Mouse (Mus musculus): ENCODE data around the gene Ptpn13.

Gene Ptpn13

GRCm38 (mm10) chr5:103458411-103458810 lies 33.4 kb downstream of the Ptpn13 start:
- DNase-seq (ENCODE audit: low spot score in 2 of 2): no peak

GRCm38 (mm10) chr5:103458959-103459675 lies 34.1 kb downstream of the Ptpn13 start:
- no peak for DNase-seq (ENCODE audit: low spot score in 2 of 2)

GRCm38 (mm10) chr5:103460903-103461302 lies 35.9 kb downstream of the Ptpn13 start:
- no peak for DNase-seq (ENCODE audit: low spot score in 2 of 2)

- DNase-seq (ENCODE audit: low spot score in 2 of 2): no peak
These were observed 38.7 kb downstream of the Ptpn13 start for GRCm38 (mm10) chr5:103463661-103464219.

- no peak for DNase-seq (ENCODE audit: low spot score in 2 of 2)
These were observed 39.3 kb downstream of the Ptpn13 start for GRCm38 (mm10) chr5:103464329-103464728.

- no peak for DNase-seq (ENCODE audit: low spot score in 2 of 2)
These were observed 39.8 kb downstream of the Ptpn13 start for GRCm38 (mm10) chr5:103464771-103465170.

- no peak for DNase-seq (ENCODE audit: low spot score in 2 of 2)
These were observed 47.7 kb downstream of the Ptpn13 start for GRCm38 (mm10) chr5:103472670-103473069.

- DNase-seq (ENCODE audit: low spot score in 2 of 2): no peak
These were observed 48.6 kb downstream of the Ptpn13 start for GRCm38 (mm10) chr5:103473467-103474096.

GRCm38 (mm10) chr5:103474259-103474658 lies 49.3 kb downstream of the Ptpn13 start:
- DNase-seq (ENCODE audit: low spot score in 2 of 2): no peak

GRCm38 (mm10) chr5:103475503-103475902 lies 50.5 kb downstream of the Ptpn13 start:
- no peak for DNase-seq (ENCODE audit: low spot score in 2 of 2)

- no peak for DNase-seq (ENCODE audit: low spot score in 2 of 2)
These were observed 54.5 kb downstream of the Ptpn13 start for GRCm38 (mm10) chr5:103479503-103479902.

- no peak for DNase-seq (ENCODE audit: low spot score in 2 of 2)
These were observed 56.2 kb downstream of the Ptpn13 start for GRCm38 (mm10) chr5:103481222-103481621.

- no peak for DNase-seq (ENCODE audit: low spot score in 2 of 2)
These were observed 62.0 kb downstream of the Ptpn13 start for GRCm38 (mm10) chr5:103487001-103487400.

- DNase-seq (ENCODE audit: low spot score in 2 of 2): no peak
These were observed 66.0 kb downstream of the Ptpn13 start for GRCm38 (mm10) chr5:103490964-103491363.

- DNase-seq (ENCODE audit: low spot score in 2 of 2): no peak
These were observed 66.8 kb downstream of the Ptpn13 start for GRCm38 (mm10) chr5:103491788-103492187.

GRCm38 (mm10) chr5:103497061-103497460 lies 72.1 kb downstream of the Ptpn13 start:
- no peak for DNase-seq (ENCODE audit: low spot score in 2 of 2)

- DNase-seq (ENCODE audit: low spot score in 2 of 2): no peak
These were observed 72.5 kb downstream of the Ptpn13 start for GRCm38 (mm10) chr5:103497480-103497879.

- DNase-seq (ENCODE audit: low spot score in 2 of 2): no peak
These were observed 74.3 kb downstream of the Ptpn13 start for GRCm38 (mm10) chr5:103499305-103499704.

GRCm38 (mm10) chr5:103501076-103501475 lies 76.1 kb downstream of the Ptpn13 start:
- no peak for DNase-seq (ENCODE audit: low spot score in 2 of 2)

- no peak for DNase-seq (ENCODE audit: low spot score in 2 of 2)
These were observed 76.8 kb downstream of the Ptpn13 start for GRCm38 (mm10) chr5:103501839-103502238.

GRCm38 (mm10) chr5:103513162-103513561 lies 88.2 kb downstream of the Ptpn13 start:
- no peak for DNase-seq (ENCODE audit: low spot score in 2 of 2)

- DNase-seq (ENCODE audit: low spot score in 2 of 2): no peak
These were observed 89.4 kb downstream of the Ptpn13 start for GRCm38 (mm10) chr5:103514441-103514840.

- no peak for DNase-seq (ENCODE audit: low spot score in 2 of 2)
These were observed 90.9 kb downstream of the Ptpn13 start for GRCm38 (mm10) chr5:103515876-103516275.

Data from right cerebral cortex, postnatal 36 days (tissue).